Mouse (Mus musculus): ENCODE measurements around the gene Lin28b. TPM values are rescaled to one million over a fixed set of nuclear protein-coding genes. Genes with fewer than 3 reads are reported as not detected.

Gene Lin28b
- total and polyA plus RNA-seq, 3 experiments, result not detected

- TF ChIP-seq MEF2A (IDR thresholded peaks at IDR 0.05; ENCODE audit: extremely low read depth, insufficient replicate concordance, low read depth, low read length, poor library complexity, severe bottlenecking), result no peak
- TF ChIP-seq CHD1 (IDR thresholded peaks at IDR 0.05; ENCODE audit: low read depth, low read length), result no peak
- no peak for TF ChIP-seq TBP (IDR thresholded peaks at IDR 0.05; ENCODE audit: low read depth, low read length)
- TF ChIP-seq RCOR1 (IDR thresholded peaks at IDR 0.05; ENCODE audit: low read depth, low read length), result no peak
- no peak for TF ChIP-seq ETS1 (IDR thresholded peaks at IDR 0.05; ENCODE audit: low read depth, low read length)
- TF ChIP-seq ZKSCAN1 (IDR thresholded peaks at IDR 0.05; ENCODE audit: low read depth, low read length), result no peak
- TF ChIP-seq EP300 (IDR thresholded peaks at IDR 0.05; ENCODE audit: low read depth in 1 of 2, low read length in 2 of 2), result no peak
- TF ChIP-seq UBTF (IDR thresholded peaks at IDR 0.05; ENCODE audit: borderline replicate concordance, insufficient read depth, low read depth, low read length), result no peak
- no peak for TF ChIP-seq ELF1 (IDR thresholded peaks at IDR 0.05; ENCODE audit: low read depth, low read length)
- TF ChIP-seq USF2 (IDR thresholded peaks at IDR 0.05; ENCODE audit: borderline replicate concordance in 1 of 2, insufficient read depth in 1 of 2, low read depth in 1 of 2, low read length in 2 of 2), result no peak
- H3K4me3 ChIP-seq (ENCODE audit: control insufficient read depth in 1 of 2, insufficient read depth in 1 of 2, low read depth in 2 of 2, low read length in 2 of 2), result no peak overlapping the region
Observed at GRCm38 (mm10) chr10:45510662-45511061, 24.5 kb upstream of the Lin28b start.

GRCm38 (mm10) chr10:45500259-45500658 lies 14.1 kb upstream of the Lin28b start:
- TF ChIP-seq SIN3A (IDR thresholded peaks at IDR 0.05; ENCODE audit: low read length) (no peak), E2F4 (IDR thresholded peaks at IDR 0.05; ENCODE audit: borderline replicate concordance, low read depth, low read length) (no peak), USF1 (IDR thresholded peaks at IDR 0.05; ENCODE audit: low read depth, low read length) (no peak), MYB (IDR thresholded peaks at IDR 0.05; ENCODE audit: low read depth, low read length) (no peak), ZC3H11A (IDR thresholded peaks at IDR 0.05; ENCODE audit: low read depth, low read length) (no peak), ELF1 (IDR thresholded peaks at IDR 0.05; ENCODE audit: low read depth, low read length) (no peak), NRF1 (IDR thresholded peaks at IDR 0.05; ENCODE audit: insufficient read depth, low read depth, low read length, poor library complexity, severe bottlenecking) (no peak), MAX (IDR thresholded peaks at IDR 0.05; ENCODE audit: low read length) (no peak), SMC3 (IDR thresholded peaks at IDR 0.05; ENCODE audit: low read depth, low read length) (no peak), MXI1 (IDR thresholded peaks at IDR 0.05; ENCODE audit: low read depth, low read length) (no peak), TBP (IDR thresholded peaks at IDR 0.05; ENCODE audit: low read depth, low read length) (no peak), TCF12 (IDR thresholded peaks at IDR 0.05; ENCODE audit: low read depth, low read length) (no peak), RCOR1 (IDR thresholded peaks at IDR 0.05; ENCODE audit: low read depth, low read length) (no peak), MAZ (IDR thresholded peaks at IDR 0.05; ENCODE audit: low read depth, low read length) (no peak), ETS1 (IDR thresholded peaks at IDR 0.05; ENCODE audit: low read depth, low read length) (no peak), RAD21 (IDR thresholded peaks at IDR 0.05; ENCODE audit: low read depth, low read length) (no peak), HCFC1 (IDR thresholded peaks at IDR 0.05; ENCODE audit: low read depth, low read length) (no peak)
- Histone ChIP-seq H3K36me3 (ENCODE audit: control insufficient read depth in 1 of 2, insufficient read depth in 2 of 2, low read length in 2 of 2) (no peaks in the 10 kb centered on the region), H3K4me1 (ENCODE audit: control insufficient read depth in 1 of 2, insufficient read depth in 2 of 2, low read length in 2 of 2) (no peaks in the 10 kb centered on the region), H3K9ac (ENCODE audit: control insufficient read depth, low read depth, low read length, poor library complexity, severe bottlenecking) (no peak overlapping the region), H3K79me2 (ENCODE audit: control insufficient read depth, insufficient read depth, low read length, poor library complexity) (no peaks in the 10 kb centered on the region), H3K27ac (ENCODE audit: control insufficient read depth, low read depth, low read length) (no peak overlapping the region), H3K27me3 (ENCODE audit: control insufficient read depth in 1 of 2, insufficient read depth in 2 of 2, low read length in 2 of 2) (no peaks in the 10 kb centered on the region), H3K4me3 (ENCODE audit: control insufficient read depth in 1 of 2, insufficient read depth in 1 of 2, low read depth in 2 of 2, low read length in 2 of 2) (no peak overlapping the region), H3K9me3 (replicated peaks; ENCODE audit: insufficient read depth, low read length) (no peaks in the 10 kb centered on the region)
- DNase-seq (ENCODE audit: low read depth, low spot score), result no peak

More at GRCm38 (mm10) chr10:45510662-45511061, 24.5 kb upstream of the Lin28b start:
- no peaks in the 10 kb centered on the region for H3K4me1 ChIP-seq (ENCODE audit: control insufficient read depth in 1 of 2, insufficient read depth in 2 of 2, low read length in 2 of 2)
- no peak overlapping the region for H3K27ac ChIP-seq (ENCODE audit: control insufficient read depth, low read depth, low read length)
- no peaks in the 10 kb centered on the region for H3K79me2 ChIP-seq (ENCODE audit: control insufficient read depth, insufficient read depth, low read length, poor library complexity)
- H3K9ac ChIP-seq (ENCODE audit: control insufficient read depth, low read depth, low read length, poor library complexity, severe bottlenecking), result no peak overlapping the region
- no peaks in the 10 kb centered on the region; a peak in 1 of 4 replicates for H3K27me3 ChIP-seq (ENCODE audit: control insufficient read depth in 1 of 2, insufficient read depth in 2 of 2, low read length in 2 of 2)
- no peaks in the 10 kb centered on the region for H3K9me3 ChIP-seq (replicated peaks; ENCODE audit: insufficient read depth, low read length)
- no peak for DNase-seq (ENCODE audit: low read depth, low spot score)
- no peaks in the 10 kb centered on the region for H3K36me3 ChIP-seq (ENCODE audit: control insufficient read depth in 1 of 2, insufficient read depth in 2 of 2, low read length in 2 of 2)
